Mouse (Mus musculus): ENCODE data around the gene Tent4a. TPM values are rescaled to one million over a fixed set of nuclear protein-coding genes. Genes with fewer than 3 reads are reported as not detected.

Tent4a gene
- 9.7 and 10.9 TPM in 2 replicates for polyA plus RNA-seq (2012)

GRCm38 (mm10) chr13:69534334-69534653, at the start of gene Tent4a:
TSS of gene Tent4a (minus strand) at chr13:69534617.
- TF ChIP-seq GATA1 (IDR thresholded peaks at IDR 0.05; ENCODE audit: low read length) = no peak

- no peak for TF ChIP-seq GATA1 (IDR thresholded peaks at IDR 0.05; ENCODE audit: low read length)
These were observed 49.2 kb upstream of the Tent4a start for GRCm38 (mm10) chr13:69583591-69583990.

- no peak for TF ChIP-seq GATA1 (IDR thresholded peaks at IDR 0.05; ENCODE audit: low read length)
These were observed 48.0 kb upstream of the Tent4a start for GRCm38 (mm10) chr13:69582411-69582810.

GRCm38 (mm10) chr13:69577181-69577834, 42.9 kb upstream of the Tent4a start:
- no peak for TF ChIP-seq GATA1 (IDR thresholded peaks at IDR 0.05; ENCODE audit: low read length)

- TF ChIP-seq GATA1 (IDR thresholded peaks at IDR 0.05; ENCODE audit: low read length) = no peak
These were observed 42.3 kb upstream of the Tent4a start for GRCm38 (mm10) chr13:69576676-69577075.

- no peak for TF ChIP-seq GATA1 (IDR thresholded peaks at IDR 0.05; ENCODE audit: low read length)
These were observed 38.2 kb upstream of the Tent4a start for GRCm38 (mm10) chr13:69572594-69572993.

GRCm38 (mm10) chr13:69569201-69569600, 34.8 kb upstream of the Tent4a start:
- no peak for TF ChIP-seq GATA1 (IDR thresholded peaks at IDR 0.05; ENCODE audit: low read length)

- no peak for TF ChIP-seq GATA1 (IDR thresholded peaks at IDR 0.05; ENCODE audit: low read length)
These were observed 30.2 kb upstream of the Tent4a start for GRCm38 (mm10) chr13:69564573-69564972.

- TF ChIP-seq GATA1 (IDR thresholded peaks at IDR 0.05; ENCODE audit: low read length) = no peak
These were observed 29.5 kb upstream of the Tent4a start for GRCm38 (mm10) chr13:69563905-69564304.

- no peak for TF ChIP-seq GATA1 (IDR thresholded peaks at IDR 0.05; ENCODE audit: low read length)
These were observed 28.5 kb upstream of the Tent4a start for GRCm38 (mm10) chr13:69562654-69563574.

GRCm38 (mm10) chr13:69562004-69562403, 27.6 kb upstream of the Tent4a start:
- no peak for TF ChIP-seq GATA1 (IDR thresholded peaks at IDR 0.05; ENCODE audit: low read length)

- no peak for TF ChIP-seq GATA1 (IDR thresholded peaks at IDR 0.05; ENCODE audit: low read length)
These were observed 25.0 kb upstream of the Tent4a start for GRCm38 (mm10) chr13:69559291-69559961.

- no peak for TF ChIP-seq GATA1 (IDR thresholded peaks at IDR 0.05; ENCODE audit: low read length)
These were observed 23.8 kb upstream of the Tent4a start for GRCm38 (mm10) chr13:69558098-69558660.

- TF ChIP-seq GATA1 (IDR thresholded peaks at IDR 0.05; ENCODE audit: low read length) = no peak
These were observed 22.3 kb upstream of the Tent4a start for GRCm38 (mm10) chr13:69556728-69557127.

- no peak for TF ChIP-seq GATA1 (IDR thresholded peaks at IDR 0.05; ENCODE audit: low read length)
These were observed 21.6 kb upstream of the Tent4a start for GRCm38 (mm10) chr13:69555957-69556482.

GRCm38 (mm10) chr13:69555045-69555444, 20.6 kb upstream of the Tent4a start:
- TF ChIP-seq GATA1 (IDR thresholded peaks at IDR 0.05; ENCODE audit: low read length) = no peak
